Mouse (Mus musculus): ENCODE measurements at regions not wholly inside any gene's neighbourhood (a gene's known extent, or its start where the extent isn't known, plus 50 kb on each side); places are given as distances from the start of the nearest gene placed in this dataset.
A peak's percentile ranks its signal among the peaks of the same experiment; 100 is the strongest.
"Not testable (repeated sequence)": the region's sequence is repeated elsewhere in the genome, so short reads cannot be mapped to it uniquely, and the experiment has no call there.

GRCm38 (mm10) chr6:41225382-41225781, 76.7 kb upstream of the Try4 start:
- no peak for DNase-seq (ENCODE audit: low spot score)

DNA sequence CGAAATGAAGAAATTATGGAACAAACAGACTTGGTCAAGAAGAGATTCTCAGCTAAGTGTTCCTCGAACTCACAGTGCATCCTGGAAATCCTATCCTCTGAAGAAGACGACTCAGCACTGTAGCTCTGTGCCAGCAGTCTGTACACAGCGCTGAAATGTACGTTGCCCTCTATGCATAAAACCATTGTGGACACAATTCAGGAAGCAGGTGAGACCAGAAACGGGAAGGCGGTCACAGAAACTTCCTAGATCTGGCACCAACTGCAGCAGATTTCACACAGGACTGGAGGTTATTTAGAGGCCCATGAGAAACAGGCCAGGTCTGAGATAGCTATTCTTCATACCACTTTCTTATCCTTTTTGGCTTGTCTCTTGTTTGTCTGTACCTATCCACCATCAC, 83.7 kb upstream of the Try4 start:
- no peak for DNase-seq (ENCODE audit: low spot score)

DNA sequence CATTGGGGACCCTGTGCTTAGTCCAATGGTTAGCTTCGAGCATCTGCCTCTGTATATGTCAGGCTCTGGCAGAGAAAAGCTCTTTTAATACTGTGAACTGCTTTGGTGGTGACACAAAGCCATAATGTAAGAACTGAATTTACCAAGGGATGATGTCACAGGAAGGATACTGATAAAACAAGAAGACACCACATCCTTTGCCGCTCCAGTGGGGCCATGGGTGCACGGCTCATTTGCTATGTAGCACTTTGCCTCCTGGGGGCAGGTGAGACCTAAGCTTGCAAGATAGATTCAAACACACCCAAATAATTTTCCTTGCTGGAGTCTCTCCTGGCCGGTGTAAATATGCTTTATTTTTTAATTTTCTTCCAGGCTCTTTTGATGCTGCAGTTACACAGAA, 86.2 kb upstream of the Try4 start:
- DNase-seq (ENCODE audit: low spot score), result no peak

DNA sequence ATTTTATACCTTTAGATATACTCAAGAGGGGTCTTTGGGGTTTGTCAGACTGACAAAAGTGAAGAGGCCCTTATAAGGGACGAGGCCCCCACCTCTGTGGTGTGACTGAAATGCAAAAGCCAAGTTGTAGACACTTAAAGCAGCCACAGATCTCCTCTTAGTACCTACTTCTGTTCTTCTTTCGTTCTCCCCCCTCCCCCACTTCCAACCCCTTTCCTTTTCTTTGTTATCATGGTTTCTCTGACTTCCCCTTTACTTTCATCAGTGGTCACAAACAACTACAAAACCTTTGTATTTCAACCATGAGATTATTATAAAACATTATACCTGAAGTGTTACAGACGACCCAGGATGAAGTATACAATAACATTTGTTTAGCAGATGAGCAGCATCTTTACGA, 96.2 kb upstream of the Try4 start:
- no peak for DNase-seq (ENCODE audit: low spot score)

- DNase-seq (ENCODE audit: low spot score), result no peak
Observed at GRCm38 (mm10) chr6:41202882-41203281, 99.2 kb upstream of the Try4 start.

GRCm38 (mm10) chr6:41202302-41202701, 99.8 kb upstream of the Try4 start:
- DNase-seq (ENCODE audit: low spot score), result no peak

DNA sequence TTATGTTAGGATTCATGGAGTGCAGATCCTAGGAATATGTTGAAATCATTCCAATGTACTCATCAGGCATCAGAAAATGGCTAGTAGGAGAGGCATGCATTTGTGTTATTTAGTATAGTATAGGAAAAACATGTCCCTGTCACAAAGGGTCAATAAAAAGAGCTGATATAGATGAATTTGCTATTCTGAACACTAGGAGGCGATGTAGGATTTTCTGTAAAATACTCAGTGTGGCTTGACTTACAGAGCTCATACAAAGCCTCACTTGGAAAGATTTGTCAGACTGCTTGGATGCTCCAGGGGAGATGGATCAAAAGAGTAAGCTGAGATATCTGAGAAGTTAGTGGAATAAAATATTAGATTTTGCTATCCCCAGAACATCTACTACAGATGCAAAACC, 107.6 kb upstream of the Try4 start:
- no peak for DNase-seq (ENCODE audit: low spot score)

- no peak for DNase-seq (ENCODE audit: low spot score)
Observed at GRCm38 (mm10) chr6:41191734-41192326, 110.2 kb upstream of the Try4 start.

DNA sequence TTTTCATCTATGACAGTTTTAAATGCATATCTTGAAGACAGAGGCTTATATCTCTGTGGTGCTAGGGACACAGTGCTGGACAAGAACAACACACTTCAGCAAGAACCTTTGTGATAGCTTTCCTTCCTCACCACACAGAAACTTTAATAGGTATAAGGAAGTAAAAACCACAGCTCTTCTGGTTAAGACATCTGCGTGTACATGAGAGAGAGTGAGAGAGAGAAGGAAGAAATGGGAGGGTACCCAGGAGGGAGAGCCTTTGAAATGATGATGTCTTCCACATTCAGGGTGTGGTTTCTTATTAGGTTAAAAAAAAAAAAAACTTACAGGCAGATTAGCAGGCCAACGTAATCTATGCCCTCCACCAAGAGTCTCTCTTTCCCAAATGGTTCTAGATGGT, 113.2 kb upstream of the Try4 start:
- DNase-seq (ENCODE audit: low spot score), result no peak

DNA sequence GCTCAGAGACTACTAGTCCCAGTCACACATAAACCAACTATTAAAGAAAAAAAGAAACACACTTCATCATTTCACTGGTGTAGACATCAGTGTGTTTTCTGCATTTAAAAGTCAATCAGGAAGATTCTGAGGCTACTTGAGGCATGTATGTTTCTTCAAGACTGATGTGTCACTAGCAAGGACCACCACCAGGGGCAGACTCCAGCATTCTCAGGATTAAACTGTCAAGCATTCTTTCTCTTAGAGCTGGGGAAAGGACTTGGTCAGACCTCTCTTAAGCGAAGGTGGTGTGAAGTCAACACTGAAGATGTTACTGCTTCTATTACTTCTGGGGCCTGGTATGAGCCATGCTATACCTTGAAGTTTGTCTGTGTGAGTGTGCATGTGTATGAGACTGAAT, 114.1 kb upstream of the Try4 start:
- no peak for DNase-seq (ENCODE audit: low spot score)

DNA sequence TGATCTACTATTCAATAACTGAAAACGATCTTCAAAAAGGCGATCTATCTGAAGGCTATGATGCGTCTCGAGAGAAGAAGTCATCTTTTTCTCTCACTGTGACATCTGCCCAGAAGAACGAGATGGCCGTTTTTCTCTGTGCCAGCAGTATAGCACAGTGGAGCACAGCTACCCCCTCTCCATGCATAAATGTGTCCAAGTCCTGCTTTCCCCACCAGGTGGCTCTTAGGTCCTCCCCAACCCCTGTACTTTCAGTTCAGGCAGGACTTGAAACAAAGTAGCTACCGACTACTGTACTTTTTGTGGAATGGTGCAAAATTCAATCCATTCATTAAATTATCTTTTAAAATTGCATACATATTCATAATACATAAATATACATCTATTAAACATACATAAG, 123.2 kb upstream of the Try4 start:
- no peak for DNase-seq (ENCODE audit: low spot score)

DNA sequence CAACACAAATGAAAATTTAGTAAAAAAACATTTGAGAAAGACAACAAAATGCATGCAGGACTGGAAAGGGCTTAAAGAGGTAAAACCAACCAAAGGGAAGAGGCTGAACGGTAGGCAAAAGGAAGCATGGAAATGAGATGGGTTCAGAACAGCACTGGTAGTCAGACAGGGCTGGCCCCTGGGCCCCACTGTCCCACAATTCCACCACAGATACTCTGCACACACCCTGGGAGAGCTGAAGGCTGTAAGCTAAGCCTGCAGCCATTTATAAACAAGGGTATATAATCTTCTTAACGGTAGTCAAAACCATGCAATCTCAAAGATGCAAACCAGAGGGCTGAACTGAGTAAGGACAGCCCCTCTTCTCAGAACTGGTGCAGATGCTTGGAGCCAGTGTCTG, 124.0 kb upstream of the Try4 start:
- no peak for DNase-seq (ENCODE audit: low spot score)

DNA sequence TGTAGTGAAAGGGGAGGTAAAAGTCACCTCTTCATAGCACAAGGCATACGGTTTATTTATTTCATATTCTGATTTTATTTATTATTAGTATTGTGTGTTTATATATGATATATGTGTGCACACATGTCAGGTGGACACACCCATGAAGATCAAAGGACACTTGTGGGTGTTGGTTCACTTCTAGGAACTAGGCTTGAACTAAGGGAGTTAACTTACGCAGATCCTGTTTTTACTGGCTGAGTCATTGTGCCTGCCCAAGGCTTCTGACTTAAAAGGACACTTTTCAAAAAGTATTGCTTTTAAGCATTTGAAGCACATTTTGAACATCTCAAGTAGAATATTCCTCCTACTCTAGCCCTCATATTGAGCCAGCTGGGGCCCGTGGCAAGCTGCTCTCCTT, 124.9 kb upstream of the Try4 start:
- DNase-seq (ENCODE audit: low spot score), result no peak

DNA sequence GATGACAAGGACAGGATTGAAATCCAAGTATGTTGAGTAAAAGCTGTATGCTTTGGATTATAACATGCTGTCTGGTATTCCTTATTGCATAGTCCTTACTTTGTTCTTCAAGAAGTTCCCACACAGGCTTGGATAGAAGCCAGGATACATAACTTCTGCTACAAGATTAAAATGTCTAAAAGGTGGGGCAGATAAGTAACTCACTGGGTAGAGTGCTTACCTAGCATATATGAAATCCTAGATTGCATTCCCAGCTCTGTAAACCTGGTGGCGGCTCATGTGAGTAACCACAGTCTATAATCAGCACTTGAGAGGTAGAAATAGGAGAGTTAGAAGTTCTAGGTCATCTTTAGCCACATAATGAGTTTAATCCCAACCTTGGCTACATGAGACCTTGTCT, 126.0 kb upstream of the Try4 start:
- no peak for DNase-seq (ENCODE audit: low spot score)

DNA sequence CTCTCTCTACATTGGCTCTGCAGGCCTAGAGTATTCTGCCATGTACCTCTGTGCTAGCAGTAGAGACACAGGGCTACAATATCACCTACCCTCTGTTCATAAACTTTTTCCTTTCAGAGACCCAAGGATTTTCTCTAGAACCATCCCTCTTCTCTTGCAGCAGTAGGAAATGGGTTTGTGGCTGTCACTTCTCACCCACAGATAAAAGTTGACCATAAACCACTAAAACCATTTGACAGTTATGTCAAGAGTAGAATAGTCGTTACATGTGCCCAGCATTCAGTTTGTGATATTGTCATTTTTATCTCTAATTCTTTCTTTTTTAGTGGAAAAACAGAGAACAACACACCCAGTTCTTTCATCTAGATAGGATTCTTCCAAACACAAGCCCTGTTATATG, 128.2 kb upstream of the 2210010C04Rik start:
- DNase-seq (ENCODE audit: low spot score), result no peak

DNA sequence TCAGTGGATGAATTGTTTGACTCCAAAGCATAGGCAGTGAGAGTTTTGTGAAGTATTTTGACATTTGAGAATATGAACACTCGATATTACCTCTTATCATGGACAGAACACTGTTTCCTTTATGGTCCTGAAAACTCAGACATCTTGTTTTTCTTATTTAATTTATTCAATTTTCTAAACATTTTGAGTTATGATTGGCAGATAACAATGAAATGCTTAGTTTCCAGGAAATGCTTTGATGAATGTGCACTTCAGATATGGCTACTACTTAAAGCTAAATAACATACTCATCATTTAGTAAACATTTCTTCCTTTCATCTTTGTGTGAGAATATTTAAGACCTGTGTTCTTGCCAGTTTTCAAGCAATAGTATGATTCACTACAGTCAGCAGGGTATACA, 126.4 kb upstream of the 2210010C04Rik start:
- no peak for DNase-seq (ENCODE audit: low spot score)

DNA sequence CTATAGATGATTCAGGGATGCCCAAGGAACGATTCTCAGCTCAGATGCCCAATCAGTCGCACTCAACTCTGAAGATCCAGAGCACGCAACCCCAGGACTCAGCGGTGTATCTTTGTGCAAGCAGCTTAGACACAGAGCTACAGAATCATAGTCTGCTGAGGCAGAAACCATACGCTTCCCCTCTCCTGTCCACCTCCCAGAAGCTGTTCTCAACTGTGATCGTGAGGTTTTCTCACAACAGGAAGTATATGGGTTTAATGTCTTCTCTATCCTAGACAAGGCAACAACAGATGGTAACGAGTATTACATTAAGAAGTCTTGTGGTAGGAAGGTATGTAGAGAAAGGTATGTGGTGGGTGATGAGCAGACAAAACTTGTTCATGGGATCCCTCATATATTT, 116.8 kb upstream of the 2210010C04Rik start:
- DNase-seq (ENCODE audit: low spot score), result no peak

DNA sequence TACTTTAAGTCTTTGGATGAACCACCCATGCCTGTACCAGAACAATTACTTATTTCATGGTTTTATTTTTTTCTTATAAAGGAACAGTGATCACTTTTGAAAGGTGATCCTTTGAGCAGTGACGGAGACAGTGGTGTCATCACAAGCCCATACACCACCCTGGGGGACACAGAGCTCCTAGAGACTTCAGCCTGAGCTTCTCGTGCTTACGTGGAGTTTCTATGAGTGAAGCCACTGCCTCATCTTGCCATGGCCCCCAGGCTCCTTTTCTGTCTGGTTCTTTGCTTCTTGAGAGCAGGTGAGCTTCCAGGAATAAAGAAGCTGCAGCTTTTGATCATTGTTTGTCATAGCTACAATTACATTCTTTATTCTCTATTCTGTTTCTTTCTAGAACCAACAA, 116.2 kb upstream of the 2210010C04Rik start:
- no peak for DNase-seq (ENCODE audit: low spot score)

DNA sequence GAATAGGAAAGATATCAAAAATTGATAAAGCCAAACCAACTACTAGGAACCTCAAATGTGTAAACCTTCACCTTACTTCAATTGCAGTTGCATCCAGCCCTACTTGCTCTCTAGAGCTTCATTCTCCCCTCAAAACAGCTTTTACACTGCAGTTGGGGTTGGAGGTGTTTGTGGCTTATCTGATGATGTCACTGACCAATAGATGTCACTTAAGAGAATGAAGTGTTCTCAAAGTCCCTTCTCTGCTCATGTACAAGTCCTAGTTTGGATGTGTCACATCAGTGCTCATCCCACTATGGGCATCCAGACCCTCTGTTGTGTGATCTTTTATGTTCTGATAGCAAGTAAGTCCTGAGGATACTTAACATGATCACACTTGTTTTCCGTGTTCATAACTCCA, 105.6 kb upstream of the 2210010C04Rik start:
- no peak for DNase-seq (ENCODE audit: low spot score)

- not testable (repeated sequence) for DNase-seq (ENCODE audit: low spot score)
Observed at GRCm38 (mm10) chr6:41137401-41137777, 102.1 kb upstream of the 2210010C04Rik start.

DNA sequence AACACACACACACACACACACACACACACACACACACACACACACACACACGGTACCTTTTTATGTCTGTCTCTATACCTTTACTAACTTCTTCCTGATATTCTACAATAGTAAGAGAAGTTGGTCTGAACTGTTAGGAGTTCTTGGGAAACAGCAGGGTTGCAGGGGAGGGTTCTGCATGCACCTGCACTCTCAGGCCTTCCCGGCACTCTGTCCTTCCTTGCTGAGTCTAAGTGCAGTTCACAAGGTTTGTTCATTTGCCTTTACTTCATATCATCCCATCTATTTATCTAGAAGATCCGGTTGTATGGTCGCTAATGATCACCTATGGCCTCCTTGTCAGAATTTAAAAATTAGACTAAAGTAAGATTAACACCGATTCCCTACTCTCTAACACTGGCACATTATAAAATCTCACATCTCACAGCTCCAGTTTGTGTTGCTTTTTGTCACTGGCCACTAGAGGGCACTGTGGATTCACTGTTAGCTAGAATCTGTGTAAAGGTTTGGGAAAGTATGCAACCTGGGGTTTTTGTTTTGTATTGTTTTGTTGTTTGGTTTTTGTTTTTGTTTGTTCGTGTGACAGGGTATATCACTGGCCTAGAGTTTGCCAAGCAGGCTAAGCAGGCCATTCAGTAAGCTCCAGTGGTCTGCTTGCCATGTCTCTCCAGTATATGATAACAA, 101.5 kb upstream of the 2210010C04Rik start:
- DNase-seq (ENCODE audit: low spot score), result peak; percentile 29

DNA sequence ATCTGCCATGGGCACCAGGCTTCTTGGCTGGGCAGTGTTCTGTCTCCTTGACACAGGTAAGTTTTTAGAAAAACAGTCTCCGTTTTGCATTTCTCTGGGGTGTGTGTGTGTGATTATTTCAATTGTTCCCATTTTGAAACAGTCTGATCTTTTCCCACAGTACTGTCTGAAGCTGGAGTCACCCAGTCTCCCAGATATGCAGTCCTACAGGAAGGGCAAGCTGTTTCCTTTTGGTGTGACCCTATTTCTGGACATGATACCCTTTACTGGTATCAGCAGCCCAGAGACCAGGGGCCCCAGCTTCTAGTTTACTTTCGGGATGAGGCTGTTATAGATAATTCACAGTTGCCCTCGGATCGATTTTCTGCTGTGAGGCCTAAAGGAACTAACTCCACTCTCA, 99.9 kb upstream of the 2210010C04Rik start:
- DNase-seq (ENCODE audit: low spot score), result no peak

DNA sequence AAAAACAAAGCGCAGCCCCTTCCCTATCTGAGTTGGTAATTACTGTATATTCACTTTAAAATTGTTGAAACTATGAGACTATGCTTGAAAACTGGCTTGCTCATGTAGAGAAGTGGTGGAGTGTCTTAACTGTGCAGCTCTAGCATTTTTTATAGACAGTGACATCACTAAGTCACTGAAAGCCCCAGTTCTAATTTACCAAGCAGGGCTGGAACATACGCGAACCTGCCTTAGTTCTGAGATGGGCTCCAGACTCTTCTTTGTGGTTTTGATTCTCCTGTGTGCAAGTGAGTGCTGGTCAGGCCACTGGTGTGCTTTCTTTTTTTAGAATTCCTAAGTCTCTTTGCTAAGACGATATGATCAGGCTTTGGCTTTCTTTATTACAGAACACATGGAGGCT, 94.6 kb upstream of the 2210010C04Rik start:
- DNase-seq (ENCODE audit: low spot score), result no peak

- DNase-seq (ENCODE audit: low spot score), result no peak
Observed at GRCm38 (mm10) chr6:41127816-41128215, 92.5 kb upstream of the 2210010C04Rik start.

Measured in layer of hippocampus, adult 11-12 months (tissue).